Mouse (Mus musculus) heart, adult 2 months (tissue): Measurements from ENCODE around the gene Rpl36al. TPM values are rescaled to one million over a fixed set of nuclear protein-coding genes. Genes with fewer than 3 reads are reported as not detected.

Experiments
- DNase-seq, 2 experiments: peaks; one replicate each; pipeline ENCODE4 v3.0.0; 2021
- H3K27ac ChIP-seq: fragments of 200-600 bp; 2 replicates; pipeline ENCODE4 v1.8.1; 2022
- H3K27me3 ChIP-seq: fragments of 200-500 bp; 2 replicates; pipeline ENCODE4 v1.6.1; 2012; ENCODE audit warnings: mild to moderate bottlenecking, low read length, inconsistent platforms, mixed read lengths; ENCODE audit not compliant: control insufficient read depth, insufficient read depth
- H3K36me3 ChIP-seq: fragments of 200-500 bp; 2 replicates; pipeline ENCODE4 v1.6.1; 2012; ENCODE audit warnings: low read length, inconsistent platforms; ENCODE audit not compliant: control insufficient read depth, insufficient read depth
- H3K4me1 ChIP-seq: fragments of 200-500 bp; 2 replicates; pipeline ENCODE4 v1.6.1; 2011; ENCODE audit warnings: low read length; ENCODE audit not compliant: control insufficient read depth, insufficient read depth
- H3K4me3 ChIP-seq: fragments of 200-600 bp; 2 replicates; pipeline ENCODE4 v1.8.1; 2022
- H3K79me2 ChIP-seq: fragments of 200-500 bp; replicated peaks from 2 replicates; pipeline ENCODE4 v1.6.1; 2012; ENCODE audit warnings: mild to moderate bottlenecking, inconsistent platforms, low read length, moderate library complexity, mixed read lengths; ENCODE audit not compliant: control insufficient read depth, insufficient read depth
- H3K9ac ChIP-seq: fragments of 200-500 bp; 2 replicates; pipeline ENCODE4 v1.6.1; 2012; ENCODE audit warnings: low read depth, mild to moderate bottlenecking, control low read depth, inconsistent platforms, low read length, mixed read lengths
- CTCF ChIP-seq: fragments of 200-600 bp; IDR thresholded peaks from 2 replicates; pipeline ENCODE4 v1.8.1; 2022; ENCODE audit warnings: antibody characterized with exemption, mild to moderate bottlenecking, moderate library complexity
- EP300 ChIP-seq: fragments of 200-500 bp; IDR thresholded peaks from 2 replicates; pipeline ENCODE4 v1.6.1; 2011; ENCODE audit warnings: low read depth, low read length, control low read depth; ENCODE audit not compliant: insufficient read depth
- POLR2A ChIP-seq: fragments of 200-500 bp; IDR thresholded peaks from 2 replicates; pipeline ENCODE4 v1.6.1; 2011; ENCODE audit warnings: mild to moderate bottlenecking, low read depth, low read length, control low read depth; ENCODE audit not compliant: insufficient read depth
- WGBS: fragments of 180-500 bp; shearing (Covaris S2); methylation state at CpG from one replicate; pipeline ENCODE4 v1.1.7; 2018; 5-methylcytosine and 5-hydroxymethylcytosine counted together
- intact Hi-C: fragments of 180-260 bp; cut with DNase I; formaldehyde crosslinking; loops from one replicate; pipeline ENCODE4 v1.15.1; 2025
- polyA plus RNA-seq: library from polyadenylated mRNA; depleted of rRNA; stranded (reverse); fragments of >200 nt; gene quantifications from 2 replicates; pipeline ENCODE4 v1.2.3, GENCODE M21; 2012
- total RNA-seq, 2 experiments: library from RNA; stranded (reverse); gene quantifications; 2 replicates each; pipeline ENCODE4 v1.2.3; 2021

Gene Rpl36al
- total and polyA plus RNA-seq, 3 experiments: 91.2 to 230 (median 196) TPM

- 96% methylated on average over 2 of the region's 2 CpGs for WGBS
- H3K4me3 ChIP-seq: no peak overlapping the region
Observed at GRCm38 (mm10) chr12:69157107-69157506, 26.8 kb downstream of the Rpl36al start.

DNA sequence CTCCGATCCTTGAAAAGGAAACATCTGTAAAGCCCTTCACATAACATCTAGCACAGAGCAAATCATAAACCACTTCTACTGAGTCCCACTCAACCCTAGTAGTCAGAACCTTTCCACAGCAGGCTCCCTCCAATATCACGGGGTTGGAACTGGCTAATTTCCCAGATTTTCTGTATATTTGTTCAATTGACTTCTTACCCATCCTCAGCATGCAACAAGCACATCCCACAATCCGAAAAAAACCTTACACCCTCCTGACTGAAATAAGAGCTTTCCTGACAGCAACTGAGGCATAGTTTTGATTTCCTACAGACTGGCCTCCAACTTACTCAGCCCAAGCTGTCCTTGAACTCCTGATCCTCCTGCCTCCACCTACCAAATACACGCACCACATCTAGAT, 27.4 kb downstream of the Rpl36al start:
- peaks cover 3% of the 10 kb centered on the region; the same call in 1 of the 2 replicates for H3K4me1 ChIP-seq
- no peaks in the 10 kb centered on the region for H3K27me3 ChIP-seq
- H3K27ac ChIP-seq: no peak overlapping the region
- intact Hi-C loops: no loop called here
- no peak for DNase-seq
- H3K4me3 ChIP-seq: no peak overlapping the region
- no peaks in the 10 kb centered on the region for H3K79me2 ChIP-seq
- 85% methylated on average over 4 of the region's 4 CpGs for WGBS
- H3K9ac ChIP-seq: no peak overlapping the region
- TF ChIP-seq CTCF: no peak
- TF ChIP-seq POLR2A: no peak
- no peak for TF ChIP-seq EP300
- H3K36me3 ChIP-seq: peaks cover 16% of the 10 kb centered on the region

More at GRCm38 (mm10) chr12:69157107-69157506, 26.8 kb downstream of the Rpl36al start:
- Histone ChIP-seq H3K27ac (no peak overlapping the region), H3K4me1 (peaks cover 3% of the 10 kb centered on the region; the same call in 1 of the 2 replicates), H3K9ac (no peak overlapping the region), H3K36me3 (peaks cover 16% of the 10 kb centered on the region), H3K27me3 (no peaks in the 10 kb centered on the region), H3K79me2 (no peaks in the 10 kb centered on the region)
- intact Hi-C loops: no loop called here
- no peak for DNase-seq
- TF ChIP-seq EP300 (no peak), POLR2A (0 out of 2 replicates have a peak, but pooled peaks have one; percentile 26)

- peaks cover 3% of the 10 kb centered on the region; the same call in 1 of the 2 replicates for H3K4me1 ChIP-seq
- no peak overlapping the region for H3K27ac ChIP-seq
- H3K36me3 ChIP-seq: peaks cover 16% of the 10 kb centered on the region
- intact Hi-C loops: no loop called here
- DNase-seq: no peak
- H3K27me3 ChIP-seq: no peaks in the 10 kb centered on the region
- no peaks in the 10 kb centered on the region for H3K79me2 ChIP-seq
- WGBS: 77% methylated on average over 2 of the region's 2 CpGs
- no peak overlapping the region for H3K9ac ChIP-seq
- TF ChIP-seq POLR2A: no peak
- TF ChIP-seq CTCF: no peak
- TF ChIP-seq EP300: no peak
- H3K4me3 ChIP-seq: no peak overlapping the region
Observed at GRCm38 (mm10) chr12:69155923-69156322, 28.0 kb downstream of the Rpl36al start.

- 82% methylated on average over 13 of the region's 13 CpGs for WGBS
- no peak overlapping the region for H3K9ac ChIP-seq
- no peak overlapping the region for H3K27ac ChIP-seq
- H3K36me3 ChIP-seq: no peaks in the 10 kb centered on the region
- H3K4me3 ChIP-seq: no peak overlapping the region
- DNase-seq: no peak
- H3K79me2 ChIP-seq: no peaks in the 10 kb centered on the region
- TF ChIP-seq POLR2A (no peak), EP300 (no peak), CTCF (no peak)
- no peaks in the 10 kb centered on the region for H3K27me3 ChIP-seq
- intact Hi-C loops: no loop called here
- H3K4me1 ChIP-seq: no peaks in the 10 kb centered on the region
Observed at GRCm38 (mm10) chr12:69150049-69150448, 33.8 kb downstream of the Rpl36al start.

- intact Hi-C loops: no loop called here
- DNase-seq: peak in 1 of 2 experiments; percentile 21
- Histone ChIP-seq H3K27ac (peak overlapping the region; percentile 43), H3K4me1 (no peaks in the 10 kb centered on the region), H3K9ac (no peak overlapping the region), H3K27me3 (no peaks in the 10 kb centered on the region), H3K4me3 (no peak overlapping the region), H3K79me2 (no peaks in the 10 kb centered on the region), H3K36me3 (no peaks in the 10 kb centered on the region)
- no peak for TF ChIP-seq POLR2A
- TF ChIP-seq EP300: no peak
- no peak for TF ChIP-seq CTCF
- WGBS: 65% methylated on average over 5 of the region's 5 CpGs
Observed at GRCm38 (mm10) chr12:69147166-69147735, 36.6 kb downstream of the Rpl36al start.

- H3K36me3 ChIP-seq: no peaks in the 10 kb centered on the region
Observed at GRCm38 (mm10) chr12:69143460-69143859, 40.4 kb downstream of the Rpl36al start.

More at GRCm38 (mm10) chr12:69143460-69143859, 40.4 kb downstream of the Rpl36al start:
- Histone ChIP-seq H3K79me2 (no peaks in the 10 kb centered on the region), H3K27ac (no peak overlapping the region), H3K4me1 (no peaks in the 10 kb centered on the region), H3K27me3 (no peaks in the 10 kb centered on the region), H3K9ac (no peak overlapping the region), H3K4me3 (no peak overlapping the region)
- 90% methylated on average over 6 of the region's 6 CpGs for WGBS
- intact Hi-C loops: no loop called here
- TF ChIP-seq POLR2A (no peak), EP300 (no peak), CTCF (no peak)
- DNase-seq: no peak
